Mouse (Mus musculus) midbrain, postnatal 0 days (tissue): ENCODE measurements around the gene Cadps. TPM values are rescaled to one million over a fixed set of nuclear protein-coding genes. Genes with fewer than 3 reads are reported as not detected.

Experiments used
- ATAC-seq: fragments of 200-750 bp; cut with Nextera tagmentation; 2 replicates; pipeline ENCODE4 v1.8.0; 2017; ENCODE audit warnings: moderate number of reproducible peaks, mild to moderate bottlenecking, moderate TSS enrichment, moderate library complexity; ENCODE audit not compliant: low FRiP score
- DNase-seq: peaks from one replicate; pipeline ENCODE4 v3.0.0-alpha.2; 2015; ENCODE audit warnings: low spot score
- H3K27ac ChIP-seq: fragments of 300-500 bp; sonication (generic); 2 replicates; pipeline ENCODE4 v1.5.1; 2014; ENCODE audit warnings: low read depth, mild to moderate bottlenecking, low read length, mixed read lengths
- H3K27me3 ChIP-seq: fragments of 300-500 bp; sonication (generic); 2 replicates; pipeline ENCODE4 v1.6.1; 2014; ENCODE audit warnings: low read length, control low read depth, mixed read lengths; ENCODE audit not compliant: insufficient read depth
- H3K36me3 ChIP-seq: fragments of 300-500 bp; sonication (generic); 2 replicates; pipeline ENCODE4 v1.6.1; 2014; ENCODE audit warnings: low read length, control low read depth, mixed read lengths; ENCODE audit not compliant: insufficient read depth
- H3K4me1 ChIP-seq: fragments of 300-500 bp; sonication (generic); 2 replicates; pipeline ENCODE4 v1.6.1; 2014; ENCODE audit warnings: mild to moderate bottlenecking, control low read depth, antibody characterized with exemption, low read length, mixed read lengths; ENCODE audit not compliant: insufficient read depth
- H3K4me2 ChIP-seq: fragments of 300-500 bp; sonication (generic); 2 replicates; pipeline ENCODE4 v1.6.1; 2014; ENCODE audit warnings: low read depth, mild to moderate bottlenecking, low read length, mixed read lengths; ENCODE audit not compliant: poor library complexity, severe bottlenecking
- H3K4me3 ChIP-seq: fragments of 300-500 bp; sonication (generic); 2 replicates; pipeline ENCODE4 v1.5.1; 2014; ENCODE audit warnings: low read depth, mild to moderate bottlenecking, low read length, moderate library complexity
- H3K9ac ChIP-seq: fragments of 300-500 bp; sonication (generic); replicated peaks from 2 replicates; pipeline ENCODE4 v1.6.1; 2014; ENCODE audit warnings: mild to moderate bottlenecking, low read length, moderate library complexity, mixed read lengths; ENCODE audit not compliant: poor library complexity, severe bottlenecking
- H3K9me3 ChIP-seq: fragments of 300-500 bp; sonication (generic); 2 replicates; pipeline ENCODE4 v1.6.1; 2016; ENCODE audit warnings: low read length, control low read depth
- CTCF ChIP-seq: IDR thresholded peaks from 2 replicates; pipeline ENCODE4 v1.5.1; 2016; ENCODE audit warnings: antibody characterized with exemption, mild to moderate bottlenecking
- WGBS: fragments of 180-500 bp; shearing (Covaris S2); extraction: QIAGEN DNeasy Blood & Tissue Kit; methylation state at CpG from one replicate; pipeline ENCODE4 v1.1.7; 2014; 5-methylcytosine and 5-hydroxymethylcytosine counted together
- polyA plus RNA-seq: library from polyadenylated mRNA; unstranded; fragments of >200 nt; fragmentation: Nextera tagmentation; extraction: Ambion mirVana; gene quantifications from 2 replicates; pipeline ENCODE4 v1.2.1, GENCODE M21; 2015
- total RNA-seq: library from RNA; depleted of rRNA; stranded (reverse); fragments of >200 nt; gene quantifications from 2 replicates; pipeline ENCODE4 v1.2.3, GENCODE M21; 2014

Gene Cadps
- total and polyA plus RNA-seq, 2 experiments from 2014 or later, result 38.6 to 194 TPM

DNA sequence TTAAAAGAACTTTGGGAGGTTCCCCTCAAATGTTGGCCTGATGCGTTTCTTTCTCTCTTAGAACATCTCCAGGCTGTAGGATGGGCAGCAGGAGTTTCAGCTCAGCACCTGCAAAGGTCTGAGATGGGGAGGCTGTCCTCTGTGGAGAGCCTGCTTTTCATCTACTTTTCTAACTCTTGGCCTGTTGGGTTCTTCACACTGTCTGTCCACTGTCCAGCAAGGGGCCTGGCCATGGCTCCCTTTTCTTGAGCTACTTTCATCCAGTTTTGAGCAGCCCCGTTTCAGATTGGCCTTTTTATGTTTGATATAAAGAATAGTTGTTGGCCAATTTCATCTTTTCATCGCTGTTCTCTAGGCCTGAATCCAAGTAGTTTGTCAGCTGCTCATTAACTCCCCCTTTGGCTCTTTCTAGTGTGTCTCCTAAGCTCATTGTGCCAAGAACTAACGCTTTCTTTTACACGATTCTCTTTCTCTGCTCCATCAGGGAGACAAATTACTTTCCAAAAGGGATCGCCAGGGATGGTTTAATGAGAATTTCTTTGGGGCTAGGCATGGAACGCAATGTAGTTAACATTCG, 485.4 kb downstream of the Cadps start:
- H3K27me3 ChIP-seq, result peaks cover 78% of the 10 kb centered on the region
- H3K9me3 ChIP-seq, result no peaks in the 10 kb centered on the region
- H3K4me3 ChIP-seq, result no peak overlapping the region
- H3K27ac ChIP-seq, result no peak overlapping the region
- H3K36me3 ChIP-seq, result no peaks in the 10 kb centered on the region
- no peak for TF ChIP-seq CTCF
- ATAC-seq (no peak), DNase-seq (peak; percentile 39)
- H3K4me2 ChIP-seq, result no peak overlapping the region
- H3K4me1 ChIP-seq, result no peaks in the 10 kb centered on the region
- H3K9ac ChIP-seq, result no peak overlapping the region
- 7% methylated on average over 8 of the region's 8 CpGs for WGBS

DNA sequence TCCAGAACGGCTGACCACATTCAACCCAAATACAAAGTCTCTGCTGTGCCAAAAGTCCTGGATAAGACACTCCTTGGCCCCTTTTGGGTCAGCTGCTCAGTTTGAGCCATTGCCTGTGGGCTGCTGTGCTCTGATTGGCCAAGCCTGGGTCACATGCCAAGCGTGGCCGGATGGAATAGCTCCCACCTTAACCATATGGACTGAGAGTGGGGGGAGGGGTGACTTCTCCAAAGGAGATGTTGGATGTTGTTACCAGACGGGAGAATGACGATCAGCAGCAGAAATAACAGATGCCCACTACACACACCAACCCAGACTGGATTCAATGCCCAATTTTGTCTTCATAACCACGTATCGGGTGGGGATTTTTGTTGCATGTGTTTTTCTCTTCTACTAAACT, 488.0 kb downstream of the Cadps start:
- H3K9me3 ChIP-seq, result no peaks in the 10 kb centered on the region
- TF ChIP-seq CTCF, result no peak
- no peak overlapping the region for H3K9ac ChIP-seq
- no peaks in the 10 kb centered on the region for H3K4me1 ChIP-seq
- no peak overlapping the region for H3K27ac ChIP-seq
- WGBS, result 55% methylated on average over 7 of the region's 7 CpGs
- no peaks in the 10 kb centered on the region for H3K36me3 ChIP-seq
- peaks cover 54% of the 10 kb centered on the region for H3K27me3 ChIP-seq
- H3K4me2 ChIP-seq, result no peak overlapping the region
- ATAC-seq, result no peak; the same call in 1 of the 2 replicates
- DNase-seq, result no peak
- H3K4me3 ChIP-seq, result no peak overlapping the region

DNA sequence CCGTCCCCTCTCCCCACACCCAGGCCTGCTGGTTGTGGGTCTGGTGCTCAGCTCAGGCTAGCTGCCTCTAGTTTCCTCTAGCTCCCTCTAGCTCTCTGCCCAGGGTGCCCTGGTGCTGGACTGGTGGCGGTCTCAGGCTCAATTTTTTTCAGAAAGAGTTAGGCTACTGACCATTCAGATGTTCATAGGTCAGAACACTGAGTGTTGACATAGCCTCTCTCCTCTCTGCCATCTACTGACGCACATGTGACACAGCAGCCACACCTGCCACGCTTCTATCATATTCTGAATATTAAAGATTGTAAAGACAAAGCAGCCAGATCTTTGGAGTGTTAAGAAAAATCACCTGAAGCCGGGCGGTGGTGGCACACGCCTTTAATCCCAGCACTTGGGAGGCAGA, 489.3 kb downstream of the Cadps start:
- Histone ChIP-seq H3K27me3 (peaks cover 45% of the 10 kb centered on the region), H3K27ac (no peak overlapping the region), H3K9me3 (no peaks in the 10 kb centered on the region), H3K4me2 (no peak overlapping the region), H3K4me1 (no peaks in the 10 kb centered on the region), H3K36me3 (no peaks in the 10 kb centered on the region), H3K4me3 (no peak overlapping the region), H3K9ac (no peak overlapping the region)
- 0 out of 2 replicates have a peak, but pooled peaks have one; percentile 10 for TF ChIP-seq CTCF
- WGBS, result 81% methylated on average over 7 of the region's 7 CpGs
- DNase-seq (no peak), ATAC-seq (no peak)
